8 mouse cellular contexts compared by ENCODE assay signal in genomic region chr2:84840016-84840747, GRCm38 (mm10). TPM values are rescaled to one million over a fixed set of nuclear protein-coding genes. Genes with fewer than 3 reads are reported as not detected.
DNase-seq lines count a peak whose midpoint lies in the region; ATAC-seq and TF ChIP-seq lines count a peak whose summit lies in the region.

No protein-coding gene starts in this region.

- TF ChIP-seq RAD21 in CH12.LX (IDR thresholded peaks at IDR 0.05; ENCODE audit: low read depth, low read length) = no peak

- H3K4me3 ChIP-seq in CH12.LX (replicated peaks in 1 of 3; ENCODE audit: low read depth in 2 of 3, low read length in 2 of 3, poor library complexity in 1 of 3) = peak overlapping the region in 1 of 3 experiments; percentile 56
- peak overlapping the region; percentile 26 for H3K4me3 ChIP-seq in bone marrow macrophage, adult 2 months (ENCODE audit: insufficient read depth, low read length)
- H3K4me3 ChIP-seq in hindbrain, embryonic 13.5 days = peak overlapping the region; percentile 57
- H3K4me3 ChIP-seq in midbrain, embryonic 16.5 days (ENCODE audit: low read depth, low read length) = peak overlapping the region; percentile 61
- peak overlapping the region; percentile 76 for H3K4me3 ChIP-seq in testis, adult 2 months (ENCODE audit: control insufficient read depth, low read depth, low read length)

- no peak overlapping the region for H3K27ac ChIP-seq in CH12.LX (ENCODE audit: insufficient read depth, low read depth)
- no peak overlapping the region for H3K27ac ChIP-seq in bone marrow macrophage, adult 2 months (ENCODE audit: insufficient read depth, low read depth, low read length)
- H3K27ac ChIP-seq in hindbrain, embryonic 13.5 days = no peak overlapping the region
- H3K27ac ChIP-seq in midbrain, embryonic 16.5 days (ENCODE audit: low read length) = no peak overlapping the region
- no peak overlapping the region for H3K27ac ChIP-seq in testis, adult 2 months (ENCODE audit: control insufficient read depth, insufficient read depth, low read depth, low read length)

- H3K36me3 ChIP-seq in CH12.LX (replicated peaks in 1 of 2; ENCODE audit: control insufficient read depth in 1 of 2, insufficient read depth in 1 of 2, low read length in 1 of 2) = no peaks in the 10 kb centered on the region
- H3K36me3 ChIP-seq in hindbrain, embryonic 13.5 days = no peaks in the 10 kb centered on the region
- H3K36me3 ChIP-seq in midbrain, embryonic 16.5 days (ENCODE audit: control insufficient read depth, insufficient read depth, low read length) = no peaks in the 10 kb centered on the region
- no peaks in the 10 kb centered on the region for H3K36me3 ChIP-seq in testis, adult 2 months (ENCODE audit: control insufficient read depth, insufficient read depth, low read length)

- DNase-seq in CH12.LX (ENCODE audit: extremely low read depth) (no peak), liver (peak; percentile 82)
- peak; percentile 76 for DNase-seq in gastrocnemius, adult 18-20 months (ENCODE audit: low spot score)
- no peak for DNase-seq in left cerebral cortex, adult 8-10 months (ENCODE audit: low spot score in 2 of 2)

- peak; percentile 87 for ATAC-seq in hindbrain, embryonic 13.5 days (ENCODE audit: low FRiP score)
- peak; percentile 83 for ATAC-seq in midbrain, embryonic 16.5 days

- H3K9ac ChIP-seq in CH12.LX (ENCODE audit: insufficient read depth, low read depth) = peak overlapping the region; percentile 18; the same call in 1 of the 2 replicates
- H3K9ac ChIP-seq in hindbrain, embryonic 13.5 days = peak overlapping the region; percentile 67
- H3K9ac ChIP-seq in midbrain, embryonic 16.5 days (ENCODE audit: low read depth, low read length) = peak overlapping the region; percentile 67

- H3K27me3 ChIP-seq in CH12.LX (replicated peaks) = no peaks in the 10 kb centered on the region
- peaks cover 63% of the 10 kb centered on the region for H3K27me3 ChIP-seq in hindbrain, embryonic 13.5 days
- H3K27me3 ChIP-seq in midbrain, embryonic 16.5 days (ENCODE audit: control insufficient read depth, insufficient read depth, low read depth, low read length) = peaks cover 48% of the 10 kb centered on the region
- H3K27me3 ChIP-seq in testis, adult 2 months (ENCODE audit: control insufficient read depth, insufficient read depth, low read length) = no peaks in the 10 kb centered on the region

- no peaks in the 10 kb centered on the region for H3K79me2 ChIP-seq in CH12.LX (replicated peaks; ENCODE audit: control insufficient read depth, extremely low read depth, insufficient read depth, poor library complexity, severe bottlenecking)

- dilution Hi-C loops in CH12.LX (cut with MboI; ENCODE audit: extremely low pct_ligation_motif_present, extremely low pct_unique_long_range_greater_than_20kb, low sequenced_read_pairs) = no loop called here

- WGBS in hindbrain, embryonic 13.5 days = under 1% methylated on average over 54 of the region's 54 CpGs
- under 1% methylated on average over 54 of the region's 54 CpGs for WGBS in midbrain, embryonic 16.5 days

- H3K4me1 ChIP-seq in CH12.LX (ENCODE audit: control insufficient read depth in 1 of 2, insufficient read depth in 2 of 2) = peaks cover 18 to 30% of the 10 kb centered on the region in 2 experiments
- no peaks in the 10 kb centered on the region for H3K4me1 ChIP-seq in bone marrow macrophage, adult 2 months (ENCODE audit: control insufficient read depth, insufficient read depth, low read length)
- H3K4me1 ChIP-seq in hindbrain, embryonic 13.5 days (replicated peaks) = peaks cover 24% of the 10 kb centered on the region
- peaks cover 19% of the 10 kb centered on the region for H3K4me1 ChIP-seq in midbrain, embryonic 16.5 days (ENCODE audit: control insufficient read depth, insufficient read depth, low read length)
- peaks cover 16% of the 10 kb centered on the region for H3K4me1 ChIP-seq in testis, adult 2 months (ENCODE audit: control insufficient read depth, insufficient read depth, low read length)

- TF ChIP-seq CTCF in CH12.LX (conservative IDR thresholded peaks at IDR 0.05 in 1 of 2, IDR thresholded peaks at IDR 0.05 in 1 of 2; ENCODE audit: low read depth in 2 of 2, low read length in 2 of 2) = no peak
- no peak for TF ChIP-seq CTCF in bone marrow macrophage, adult 2 months (IDR thresholded peaks at IDR 0.05; ENCODE audit: low read depth, low read length)
- TF ChIP-seq CTCF in testis, adult 2 months (IDR thresholded peaks at IDR 0.05; ENCODE audit: control insufficient read depth, insufficient read depth, insufficient replicate concordance, low read depth, low read length) = no peak

- peaks cover 7% of the 10 kb centered on the region for H3K9me3 ChIP-seq in CH12.LX (replicated peaks; ENCODE audit: low read length)
- no peaks in the 10 kb centered on the region for H3K9me3 ChIP-seq in hindbrain, embryonic 13.5 days
- no peaks in the 10 kb centered on the region for H3K9me3 ChIP-seq in midbrain, embryonic 16.5 days (replicated peaks; ENCODE audit: control insufficient read depth, low read length, poor library complexity, severe bottlenecking)

- no peak for TF ChIP-seq POLR2A in CH12.LX (IDR thresholded peaks at IDR 0.05; ENCODE audit: low read depth, low read length)
- TF ChIP-seq POLR2A in bone marrow macrophage, adult 2 months (IDR thresholded peaks at IDR 0.05; ENCODE audit: borderline replicate concordance, low read depth, low read length) = no peak
- TF ChIP-seq POLR2A in testis, adult 2 months (IDR thresholded peaks at IDR 0.05; ENCODE audit: control insufficient read depth, low read depth, low read length) = no peak

- H3K4me2 ChIP-seq in CH12.LX (ENCODE audit: insufficient read depth, low read depth, poor library complexity, severe bottlenecking) = peak overlapping the region; percentile 42; the same call in 1 of the 2 replicates
- peak overlapping the region; percentile 99 for H3K4me2 ChIP-seq in hindbrain, embryonic 13.5 days
- H3K4me2 ChIP-seq in midbrain, embryonic 16.5 days (ENCODE audit: low read length) = peak overlapping the region; percentile 100

- no peak for TF ChIP-seq EP300 in CH12.LX (IDR thresholded peaks at IDR 0.05; ENCODE audit: low read length)

- in situ Hi-C loops in CH12.LX (cut with MboI; ENCODE audit: low pct_ligation_motif_present, low pct_unique_long_range_greater_than_20kb, low sequenced_read_pairs) = no loop called here

RNA-seq across cellular contexts. Expression of gene Slc43a1, which starts 1.5 kb away (rescaled TPM):
- total RNA-seq in CH12.LX (2012; rRNA removed) = 4.9 and 5.0 TPM in 2 replicates
- total RNA-seq in CH12.LX (2014; rRNA removed) = 0.19 TPM in 1 of 2 replicates, not detected in the other
- polyA plus RNA-seq in CH12.LX (2012; ENCODE audit: insufficient read length, low read depth) = 0.30 and 0.71 TPM in 2 replicates
- not detected in 2 replicates for polyA plus RNA-seq in bone marrow macrophage, adult 2 months (2012; ENCODE audit: insufficient read depth, insufficient read length, missing spikeins)
- total RNA-seq in gastrocnemius, adult 18-20 months (2021) = 10 to 100 TPM; 11.0 to 12.7 TPM
- 2.5 and 3.3 TPM in 2 replicates for polyA plus RNA-seq in hindbrain, embryonic 13.5 days (2015; fragmentation: Nextera tagmentation; extraction: Ambion mirVana)
- polyA plus RNA-seq in midbrain, embryonic 16.5 days (2015; fragmentation: Nextera tagmentation; extraction: Ambion mirVana) = 0.73 and 0.91 TPM in 2 replicates
- 0.63 and 1.00 TPM in 2 replicates for polyA plus RNA-seq in testis, adult 2 months (2012; rRNA removed)
- under 1 TPM in 2 of 4 experiments, not detected in 2; 0.09 to 0.20 TPM for total RNA-seq in left cerebral cortex, adult 8-10 months (2022)

RNA-seq across cellular contexts. Expression of gene Timm10, which starts 13.4 kb away (rescaled TPM):
- total RNA-seq in CH12.LX (2012; rRNA removed) = 81.2 and 99.6 TPM in 2 replicates
- total RNA-seq in CH12.LX (2014; rRNA removed) = 107 and 115 TPM in 2 replicates
- polyA plus RNA-seq in CH12.LX (2012; ENCODE audit: insufficient read length, low read depth) = 77.7 and 86.0 TPM in 2 replicates
- polyA plus RNA-seq in bone marrow macrophage, adult 2 months (2012; ENCODE audit: insufficient read depth, insufficient read length, missing spikeins) = 20.7 TPM in 2 replicates
- 10 to 100 TPM; 38.2 to 57.8 TPM for total RNA-seq in gastrocnemius, adult 18-20 months (2021)
- polyA plus RNA-seq in hindbrain, embryonic 13.5 days (2015; fragmentation: Nextera tagmentation; extraction: Ambion mirVana) = 59.2 and 61.9 TPM in 2 replicates
- polyA plus RNA-seq in midbrain, embryonic 16.5 days (2015; fragmentation: Nextera tagmentation; extraction: Ambion mirVana) = 69.8 and 75.2 TPM in 2 replicates
- polyA plus RNA-seq in testis, adult 2 months (2012; rRNA removed) = 23.3 and 28.5 TPM in 2 replicates
- 10 to 100 TPM; 45.2 to 52.3 (median 46.5) TPM for total RNA-seq in left cerebral cortex, adult 8-10 months (2022)

RNA-seq across cellular contexts. Expression of gene Smtnl1, which starts 17.7 kb away (rescaled TPM):
- total RNA-seq in CH12.LX (2012; rRNA removed) (0.71 and 1.5 TPM in 2 replicates), CH12.LX (2014; rRNA removed) (0.26 TPM in 1 of 2 replicates, not detected in the other)
- polyA plus RNA-seq in CH12.LX (2012; ENCODE audit: insufficient read length, low read depth) = 0.13 and 0.14 TPM in 2 replicates
- not detected in 2 replicates for polyA plus RNA-seq in bone marrow macrophage, adult 2 months (2012; ENCODE audit: insufficient read depth, insufficient read length, missing spikeins)
- 100 to 1,000 TPM; 104 to 119 TPM for total RNA-seq in gastrocnemius, adult 18-20 months (2021)
- not detected in 2 replicates for polyA plus RNA-seq in hindbrain, embryonic 13.5 days (2015; fragmentation: Nextera tagmentation; extraction: Ambion mirVana)
- polyA plus RNA-seq in midbrain, embryonic 16.5 days (2015; fragmentation: Nextera tagmentation; extraction: Ambion mirVana) = not detected in 2 replicates
- polyA plus RNA-seq in testis, adult 2 months (2012; rRNA removed) = 3.0 and 3.4 TPM in 2 replicates
- not detected for total RNA-seq in left cerebral cortex, adult 8-10 months (2022)

RNA-seq across cellular contexts. Expression of gene Ube2l6, which starts 41.6 kb away (rescaled TPM):
- total RNA-seq in CH12.LX (2012; rRNA removed) (1.7 and 2.0 TPM in 2 replicates), CH12.LX (2014; rRNA removed) (7.3 and 8.5 TPM in 2 replicates)
- polyA plus RNA-seq in CH12.LX (2012; ENCODE audit: insufficient read length, low read depth) = 4.1 and 5.0 TPM in 2 replicates
- polyA plus RNA-seq in bone marrow macrophage, adult 2 months (2012; ENCODE audit: insufficient read depth, insufficient read length, missing spikeins) = 107 and 110 TPM in 2 replicates
- 1 to 10 TPM; 2.9 to 3.7 TPM for total RNA-seq in gastrocnemius, adult 18-20 months (2021)
- 16.8 and 17.6 TPM in 2 replicates for polyA plus RNA-seq in hindbrain, embryonic 13.5 days (2015; fragmentation: Nextera tagmentation; extraction: Ambion mirVana)
- 22.9 and 23.4 TPM in 2 replicates for polyA plus RNA-seq in midbrain, embryonic 16.5 days (2015; fragmentation: Nextera tagmentation; extraction: Ambion mirVana)
- 2.2 and 2.3 TPM in 2 replicates for polyA plus RNA-seq in testis, adult 2 months (2012; rRNA removed)
- total RNA-seq in left cerebral cortex, adult 8-10 months (2022) = 1 to 10 TPM; 7.3 to 8.4 (median 7.6) TPM

RNA-seq across cellular contexts. Expression of gene Rtn4rl2, which starts 46.3 kb away (rescaled TPM):
- total RNA-seq in CH12.LX (2012; rRNA removed) (not detected in 2 replicates), CH12.LX (2014; rRNA removed) (not detected in 2 replicates)
- polyA plus RNA-seq in CH12.LX (2012; ENCODE audit: insufficient read length, low read depth) = not detected in 2 replicates
- not detected in 2 replicates for polyA plus RNA-seq in bone marrow macrophage, adult 2 months (2012; ENCODE audit: insufficient read depth, insufficient read length, missing spikeins)
- total RNA-seq in gastrocnemius, adult 18-20 months (2021) = under 1 TPM; 0.52 to 0.62 TPM
- polyA plus RNA-seq in hindbrain, embryonic 13.5 days (2015; fragmentation: Nextera tagmentation; extraction: Ambion mirVana) = 2.0 and 3.1 TPM in 2 replicates
- polyA plus RNA-seq in midbrain, embryonic 16.5 days (2015; fragmentation: Nextera tagmentation; extraction: Ambion mirVana) = 3.9 TPM in 2 replicates
- polyA plus RNA-seq in testis, adult 2 months (2012; rRNA removed) = 2.4 and 2.7 TPM in 2 replicates
- total RNA-seq in left cerebral cortex, adult 8-10 months (2022) = 10 to 100 TPM; 57.0 to 74.6 (median 70.2) TPM

Comparison
In these comparisons a context has a peak if more than half of its experiments do, and no peak if none do; other contexts are left out.
1. DNase-seq: peak in gastrocnemius, adult 18-20 months (single experiment) and liver (single experiment); none in CH12.LX (single experiment) and left cerebral cortex, adult 8-10 months (0 of 2).
2. H3K4me2 ChIP-seq: peak in every context shown above with its lines; median percentile 100 in midbrain, embryonic 16.5 days; 99 in hindbrain, embryonic 13.5 days; 42 in CH12.LX.
3. Peak in every context shown above with its lines, with median percentiles within 50 percentile points of each other: H3K9ac ChIP-seq.